Mouse (Mus musculus): ENCODE data around the gene Tprkb.
"Not testable (repeated sequence)": the region's sequence is repeated elsewhere in the genome, so short reads cannot be mapped to it uniquely, and the experiment has no call there.

GRCm38 (mm10) chr6:85918341-85918740 lies 6.7 kb downstream of the Tprkb start:
- TF ChIP-seq POLR2A (IDR thresholded peaks at IDR 0.05; ENCODE audit: insufficient read depth, low read depth, low read length); CTCF (IDR thresholded peaks at IDR 0.05): not testable (repeated sequence)
